Mouse (Mus musculus): ENCODE results near the gene Fes.

Gene Fes

DNA sequence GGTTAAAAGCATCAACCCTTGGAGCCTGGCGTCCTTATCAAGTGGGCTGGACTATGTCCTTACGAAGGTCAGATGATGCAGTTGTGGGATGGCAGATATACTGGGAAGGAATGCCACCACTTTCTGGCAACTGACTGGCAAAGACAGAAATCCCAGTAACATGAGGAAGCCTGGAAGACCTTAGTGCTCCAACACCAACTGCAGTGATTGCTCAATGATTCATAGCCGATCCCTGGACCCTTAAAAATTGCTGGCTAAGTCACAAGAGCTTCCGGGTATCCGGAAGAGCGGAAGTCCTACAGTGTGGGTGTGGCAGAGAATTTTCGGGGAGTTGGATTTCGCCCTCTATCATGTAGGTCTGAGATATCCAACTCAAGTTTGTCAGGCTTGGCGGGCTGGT lies 41.6 kb downstream of the Fes start:
- DNase-seq (ENCODE audit: low read depth, low spot score) = no peak

DNA sequence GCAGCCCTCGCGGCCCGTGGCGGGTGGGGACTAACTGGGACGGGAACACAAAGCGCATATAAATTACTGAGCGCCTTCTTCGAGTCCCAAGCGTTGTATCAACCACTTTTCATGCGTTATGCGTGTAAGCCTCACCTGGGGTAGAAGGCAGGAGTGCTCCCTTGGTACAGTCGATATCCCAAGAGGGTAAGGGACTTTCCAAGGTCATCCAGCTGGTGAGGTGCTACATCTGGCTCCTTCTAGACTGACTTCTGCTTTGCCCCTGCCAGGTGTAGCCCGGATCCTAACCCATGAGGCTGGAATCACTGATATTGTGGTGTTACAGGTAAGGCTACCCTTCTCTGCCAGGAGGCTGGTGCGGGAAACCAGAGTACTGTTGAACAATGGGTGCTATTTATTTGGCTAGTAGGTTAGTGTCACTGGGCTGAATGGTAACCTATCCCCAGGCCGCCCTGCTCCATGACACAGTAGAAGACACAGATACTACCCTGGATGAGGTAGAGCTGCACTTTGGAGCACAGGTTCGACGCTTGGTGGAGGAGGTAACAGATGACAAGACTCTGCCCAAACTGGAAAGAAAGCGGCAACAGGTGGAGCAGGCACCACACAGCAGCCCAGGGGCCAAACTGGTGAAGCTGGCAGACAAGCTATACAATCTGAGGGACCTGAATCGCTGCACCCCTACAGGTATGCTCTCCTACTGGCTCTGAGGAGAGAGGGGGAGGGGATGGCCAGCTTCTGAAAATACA lies 44.3 kb downstream of the Fes start:
- no peak for DNase-seq (ENCODE audit: low read depth, low spot score)

DNA sequence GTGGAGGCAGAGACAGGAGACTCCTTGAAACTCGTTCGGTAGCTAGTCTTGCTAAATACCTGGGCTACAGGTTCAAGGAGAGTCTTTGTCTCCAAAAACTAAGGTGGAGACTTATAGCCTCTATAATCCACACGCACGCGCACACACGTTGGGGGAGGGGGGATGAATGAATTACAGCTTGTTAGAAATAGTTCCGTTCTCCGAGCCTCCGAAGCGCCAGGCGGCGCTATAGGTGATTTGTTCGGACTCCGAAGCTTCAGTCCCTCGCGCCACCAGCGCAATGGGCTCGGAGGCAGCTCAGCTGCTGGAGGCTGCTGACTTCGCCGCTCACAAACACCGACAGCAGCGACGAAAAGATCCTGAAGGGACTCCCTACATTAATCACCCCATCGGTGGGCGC lies 44.9 kb downstream of the Fes start, which contains the start of gene Hddc3:
Gene Hddc3, plus strand, starts transcription at position 247 of the 400 bp plus-strand sequence.
- peak; percentile 99 for DNase-seq (ENCODE audit: low read depth, low spot score)

DNA sequence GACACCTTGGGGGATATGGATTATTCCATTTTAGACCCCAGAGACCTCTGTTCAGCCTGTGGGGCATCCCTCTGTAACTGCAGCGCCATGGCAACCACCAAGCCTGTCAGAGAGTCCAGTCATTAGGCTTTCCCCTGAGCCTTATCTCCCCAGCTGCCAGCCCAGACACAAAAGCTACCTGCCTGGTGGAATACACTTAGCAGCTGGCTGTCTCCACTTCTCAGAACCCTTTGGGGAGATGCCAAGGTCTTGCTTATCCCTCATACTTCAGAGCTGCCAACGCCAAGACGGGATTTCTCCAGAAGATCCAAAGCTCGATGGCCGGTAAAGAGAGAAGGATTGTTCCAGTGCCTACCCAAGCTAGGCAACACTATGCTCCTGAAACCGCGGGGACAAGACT lies 46.0 kb downstream of the Fes start:
- DNase-seq (ENCODE audit: low read depth, low spot score) = no peak

GRCm38 (mm10) chr7:80340793-80341192 lies 47.0 kb downstream of the Fes start, which contains the start of gene Unc45a:
Gene Unc45a, minus strand, starts transcription at chr7:80341005.
- peak; percentile 76 for DNase-seq (ENCODE audit: low read depth, low spot score)

- DNase-seq (ENCODE audit: low read depth, low spot score) = peak; percentile 96
Observed at GRCm38 (mm10) chr7:80339793-80340628, 47.7 kb downstream of the Fes start.

GRCm38 (mm10) chr7:80339371-80339770 lies 48.4 kb downstream of the Fes start:
- DNase-seq (ENCODE audit: low read depth, low spot score) = no peak

DNA sequence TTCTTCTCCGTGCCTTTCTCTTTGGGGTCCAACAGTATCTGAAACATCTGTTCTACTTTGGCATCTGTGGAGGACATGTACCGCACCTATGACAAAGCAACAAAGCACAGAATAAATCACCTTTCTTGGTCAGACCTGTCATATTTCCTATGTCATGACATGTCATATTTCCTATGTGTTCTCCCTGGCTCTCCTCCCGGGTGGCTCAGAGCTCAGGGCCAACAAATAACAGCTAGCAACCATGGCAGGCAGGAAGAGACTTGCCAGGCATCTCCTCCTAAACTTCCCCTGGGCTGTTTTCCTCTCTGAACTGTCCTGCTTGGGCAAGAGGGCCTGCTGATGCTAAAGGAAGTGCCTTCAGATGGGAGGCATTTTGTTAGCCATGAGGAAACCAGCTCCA lies 50.8 kb downstream of the Fes start:
- DNase-seq (ENCODE audit: low read depth, low spot score) = no peak

DNA sequence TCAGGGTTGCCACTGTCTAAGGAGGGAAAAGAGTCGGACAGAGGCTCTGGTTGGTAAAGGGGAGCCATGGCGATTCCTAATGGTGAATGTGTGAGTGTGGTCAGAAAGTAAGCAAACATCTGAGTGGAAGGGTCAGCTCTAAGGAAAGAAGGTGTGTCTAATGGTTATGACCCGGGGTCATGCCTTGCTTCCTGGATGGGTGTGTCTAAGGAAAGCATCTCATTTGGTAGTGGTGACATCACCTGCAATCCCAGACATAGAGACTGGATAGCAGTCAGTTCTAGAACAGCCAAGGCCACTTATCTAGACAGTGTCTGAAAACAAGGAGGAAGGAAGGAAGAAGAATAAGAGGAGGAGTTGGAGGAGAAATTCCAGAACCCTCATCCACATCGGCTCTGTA lies 52.9 kb downstream of the Fes start:
- DNase-seq (ENCODE audit: low read depth, low spot score) = no peak

DNA sequence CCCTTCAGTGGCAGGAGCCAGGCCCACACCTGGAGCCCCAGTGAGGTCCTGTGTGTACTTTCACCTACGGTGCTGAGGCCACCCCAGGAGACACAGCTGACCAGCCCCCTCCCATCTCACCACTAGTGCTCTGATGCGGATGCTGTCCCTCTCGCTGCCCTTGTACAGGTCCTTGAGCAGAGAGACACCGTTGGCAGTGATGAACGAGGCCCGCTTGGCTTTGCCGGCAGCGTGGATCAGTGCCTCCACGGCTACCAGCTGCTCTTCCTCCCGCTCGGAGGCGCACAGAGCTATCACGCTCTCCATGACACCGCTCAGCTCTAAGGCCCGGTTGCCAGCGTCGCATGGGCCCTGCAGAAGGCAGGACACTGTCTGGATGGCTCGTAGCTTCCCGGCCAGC lies 56.3 kb downstream of the Fes start:
- DNase-seq (ENCODE audit: low read depth, low spot score) = no peak

DNA sequence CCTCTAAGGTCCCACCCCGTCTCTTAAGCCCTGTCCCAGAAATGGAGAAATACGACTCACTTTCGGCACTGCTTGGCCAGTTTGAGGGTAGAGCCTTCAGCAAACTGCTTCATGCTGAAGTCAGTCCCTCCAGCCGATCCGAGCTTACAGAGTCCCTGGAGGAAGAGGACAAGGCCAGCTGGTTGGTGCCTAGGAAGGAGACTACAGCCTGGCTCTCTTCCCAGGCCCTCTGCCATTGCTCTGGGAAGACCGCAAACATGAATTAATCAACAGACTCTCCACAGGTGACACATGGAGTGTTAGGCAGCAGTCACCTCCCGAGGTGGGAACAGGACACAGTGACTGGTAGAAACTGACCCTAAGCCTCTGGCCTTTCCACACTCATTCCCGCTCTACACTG lies 57.5 kb downstream of the Fes start:
- no peak for DNase-seq (ENCODE audit: low read depth, low spot score)
